Mouse (Mus musculus): ENCODE measurements at regions not wholly inside any gene's neighbourhood (a gene's known extent, or its start where the extent isn't known, plus 50 kb on each side); places are given as distances from the start of the nearest gene placed in this dataset.

- no peak for DNase-seq (ENCODE audit: low read depth, low spot score)
Observed at GRCm38 (mm10) chr1:165086131-165086530, 74.4 kb downstream of the Tbx19 start.

GRCm38 (mm10) chr1:165084753-165085152 lies 75.8 kb downstream of the Tbx19 start:
- no peak for DNase-seq (ENCODE audit: low read depth, low spot score)

DNA sequence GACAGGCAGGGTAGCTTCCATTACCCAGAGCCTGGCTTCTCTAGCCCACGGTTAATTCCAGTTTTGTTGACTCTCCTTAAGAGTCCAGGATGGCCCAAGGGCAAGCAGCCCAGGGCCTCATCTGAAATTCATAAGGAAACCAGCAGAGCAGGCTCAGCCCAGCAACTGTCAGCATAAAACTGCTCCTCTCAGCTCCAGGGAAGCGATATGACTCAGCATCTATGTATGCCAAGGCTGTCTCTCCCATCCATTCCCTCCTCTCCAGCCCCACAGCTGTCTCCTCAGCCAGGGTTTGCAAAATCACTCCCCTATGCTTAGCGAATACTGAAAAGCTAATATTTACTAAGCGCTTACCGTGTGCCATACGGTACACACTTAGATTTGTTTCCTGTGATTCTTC lies 76.4 kb downstream of the Tbx19 start:
- no peak for DNase-seq (ENCODE audit: low read depth, low spot score)

DNA sequence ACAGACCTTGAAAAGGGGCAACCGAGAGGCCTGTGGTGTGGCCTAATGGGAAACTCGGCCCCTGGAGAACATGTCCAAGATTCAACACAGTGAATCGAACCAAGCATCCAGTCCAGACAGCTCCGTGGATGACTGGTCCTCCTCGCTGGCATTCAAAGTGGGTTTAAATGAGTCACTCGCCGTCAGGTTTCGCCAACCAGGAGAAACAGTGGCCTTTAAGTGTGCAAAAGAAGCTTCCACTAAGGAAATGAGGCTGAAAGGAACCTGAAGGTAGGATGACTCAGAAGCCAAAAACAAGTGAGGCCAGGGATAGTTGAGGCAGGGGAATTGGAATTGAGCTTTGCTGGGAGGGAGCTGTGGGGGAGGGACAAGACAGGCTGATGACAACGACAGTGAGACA lies 80.2 kb downstream of the Tbx19 start:
- no peak for DNase-seq (ENCODE audit: low read depth, low spot score)

- DNase-seq (ENCODE audit: low read depth, low spot score), result no peak
Observed at GRCm38 (mm10) chr1:165077313-165077712, 83.3 kb downstream of the Tbx19 start.

GRCm38 (mm10) chr1:165075301-165076082 lies 85.1 kb downstream of the Tbx19 start:
- peak; percentile 37 for DNase-seq (ENCODE audit: low read depth, low spot score)

GRCm38 (mm10) chr1:165071831-165072491 lies 88.6 kb downstream of the Tbx19 start:
- no peak for DNase-seq (ENCODE audit: low read depth, low spot score)

DNA sequence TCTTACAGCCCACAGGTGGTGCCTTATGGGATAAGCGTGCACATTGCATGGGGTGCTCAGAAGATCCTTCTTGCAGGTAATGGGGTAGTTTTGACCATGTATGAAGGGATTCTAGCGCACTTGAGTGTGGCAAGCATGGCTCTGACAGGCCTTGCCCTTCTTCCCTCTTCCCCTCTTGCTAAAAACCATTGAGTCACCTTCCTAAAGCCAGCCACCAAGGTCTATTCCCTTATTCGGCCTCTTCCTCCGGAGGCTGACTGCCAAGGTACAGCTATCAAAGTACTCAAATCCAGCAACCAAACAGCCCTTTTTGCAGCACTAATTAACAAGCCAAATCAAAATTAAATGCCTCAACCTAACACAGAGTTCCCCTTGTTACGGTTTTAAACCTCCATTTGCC lies 95.6 kb downstream of the Tbx19 start:
- no peak for DNase-seq (ENCODE audit: low read depth, low spot score)

- no peak for DNase-seq (ENCODE audit: low read depth, low spot score)
Observed at GRCm38 (mm10) chr1:165062813-165063492, 97.6 kb downstream of the Tbx19 start.

GRCm38 (mm10) chr1:165061420-165061819 lies 99.2 kb downstream of the Tbx19 start:
- no peak for DNase-seq (ENCODE audit: low read depth, low spot score)

GRCm38 (mm10) chr1:165054245-165054644 lies 106.3 kb downstream of the Tbx19 start:
- no peak for DNase-seq (ENCODE audit: low read depth, low spot score)

DNA sequence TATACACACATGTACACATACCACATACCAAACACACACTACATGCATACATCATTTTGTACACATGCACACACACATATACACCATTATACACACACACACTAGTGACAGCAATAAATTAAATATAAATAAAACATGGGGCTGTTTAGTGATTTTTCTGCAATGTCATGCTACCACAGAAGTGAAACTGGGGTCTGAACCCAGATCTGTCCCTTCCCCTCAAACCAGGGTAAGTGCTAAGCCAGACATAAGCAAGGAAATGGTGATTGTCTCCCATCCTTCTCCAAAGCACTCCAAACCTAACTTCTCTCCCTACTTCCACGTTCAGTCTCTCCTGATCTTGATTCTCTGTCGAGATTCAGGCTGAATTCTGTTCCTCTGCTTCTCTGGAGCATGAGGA lies 109.3 kb downstream of the Tbx19 start:
- no peak for DNase-seq (ENCODE audit: low read depth, low spot score)

DNA sequence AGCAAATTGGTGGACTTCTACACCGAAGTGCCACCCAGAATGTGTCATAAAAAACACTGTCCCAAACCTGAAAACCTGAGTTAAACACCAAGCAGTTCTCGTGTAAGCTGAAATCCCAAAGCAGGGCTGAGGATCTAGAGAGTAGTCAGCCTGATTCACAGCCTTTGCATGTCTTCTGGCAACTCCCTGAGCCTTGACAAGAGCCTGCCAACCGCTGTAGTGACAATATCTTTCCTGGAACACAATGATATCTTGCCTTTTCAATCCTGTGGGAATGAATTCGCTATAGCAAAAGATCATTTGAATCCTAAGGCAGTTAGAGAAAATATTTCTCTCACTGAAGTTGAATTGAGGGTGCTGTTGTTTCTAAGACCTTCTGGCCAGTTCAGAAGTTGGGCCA lies 110.4 kb downstream of the Tbx19 start:
- no peak for DNase-seq (ENCODE audit: low read depth, low spot score)

GRCm38 (mm10) chr1:165046637-165047036 lies 111.3 kb upstream of the Xcl1 start:
- DNase-seq (ENCODE audit: low read depth, low spot score), result no peak

GRCm38 (mm10) chr1:165046056-165046455 lies 110.7 kb upstream of the Xcl1 start:
- DNase-seq (ENCODE audit: low read depth, low spot score), result no peak

GRCm38 (mm10) chr1:165043361-165043760 lies 108.0 kb upstream of the Xcl1 start:
- no peak for DNase-seq (ENCODE audit: low read depth, low spot score)

DNA sequence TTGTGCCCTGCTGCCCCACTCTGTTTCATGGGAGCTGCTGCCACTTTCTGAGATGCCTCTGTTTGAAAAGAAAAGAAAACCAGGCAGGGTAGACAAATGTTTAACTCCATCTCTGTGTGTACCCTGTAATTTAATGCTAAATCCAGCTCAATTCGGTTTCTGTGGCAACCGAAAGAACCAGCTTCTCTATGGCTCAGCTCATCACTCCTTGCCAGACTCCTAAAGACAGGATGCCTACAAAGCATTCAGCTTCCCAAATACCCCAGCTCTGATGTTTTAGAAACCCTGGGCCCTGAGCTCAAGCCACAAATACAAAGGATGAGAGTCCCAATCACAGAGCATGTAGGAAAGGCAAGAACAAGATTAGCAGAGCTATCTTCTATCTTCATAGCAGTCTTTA lies 106.8 kb upstream of the Xcl1 start:
- DNase-seq (ENCODE audit: low read depth, low spot score), result no peak

DNA sequence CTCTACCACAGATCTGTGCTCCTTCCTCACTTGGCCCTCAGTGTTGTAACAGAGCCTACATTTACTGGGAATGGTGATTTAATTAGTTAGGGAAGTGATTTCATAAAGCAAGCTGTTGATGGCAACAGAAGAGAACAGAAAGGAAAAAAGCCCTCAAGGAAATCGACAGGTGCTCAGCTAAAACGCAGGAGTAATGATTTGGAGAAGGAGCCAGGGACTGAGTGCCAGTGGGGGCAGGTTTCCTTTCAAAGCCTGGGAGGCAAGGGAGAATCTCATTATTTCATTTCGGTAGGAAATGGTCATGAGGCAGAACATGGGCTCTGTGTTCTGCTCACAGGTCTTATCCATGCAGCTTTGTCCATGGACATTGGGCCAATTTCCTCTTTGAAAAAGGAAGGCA lies 101.3 kb upstream of the Xcl1 start:
- no peak for DNase-seq (ENCODE audit: low read depth, low spot score)

GRCm38 (mm10) chr1:165035618-165036017 lies 100.3 kb upstream of the Xcl1 start:
- no peak for DNase-seq (ENCODE audit: low read depth, low spot score)

DNA sequence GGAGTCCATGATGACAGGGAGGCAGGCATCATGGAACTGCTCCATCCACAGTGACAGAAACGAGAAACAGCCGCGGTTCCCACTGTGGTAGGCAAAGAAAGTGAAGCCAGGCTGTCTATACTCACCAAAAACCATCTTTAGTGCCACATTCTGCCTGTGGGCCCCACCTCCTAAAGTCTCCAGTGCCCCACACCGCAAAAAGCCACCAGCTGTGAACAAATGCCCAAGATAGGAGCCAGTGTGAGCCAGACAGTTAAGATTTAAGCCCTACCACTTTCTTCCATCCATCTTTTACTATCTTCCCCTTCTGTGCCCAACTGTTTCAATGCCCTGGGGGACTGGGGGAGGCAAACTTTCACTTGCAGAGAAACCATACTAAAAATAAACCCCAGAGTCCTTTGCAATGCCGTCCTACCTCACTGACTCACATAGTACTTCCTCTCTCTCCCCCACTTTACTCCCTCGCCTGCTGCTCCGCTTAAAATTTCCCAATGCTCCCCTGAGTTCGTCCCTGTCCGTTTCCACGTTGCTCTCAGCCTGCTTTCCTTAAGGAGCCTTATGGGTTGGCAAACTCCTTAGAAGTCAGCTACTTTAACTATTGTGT lies 85.7 kb upstream of the Xcl1 start:
- no peak for DNase-seq (ENCODE audit: low read depth, low spot score)

- DNase-seq (ENCODE audit: low read depth, low spot score), result no peak
Observed at GRCm38 (mm10) chr1:165018692-165019309, 83.5 kb upstream of the Xcl1 start.

- no peak for DNase-seq (ENCODE audit: low read depth, low spot score)
Observed at GRCm38 (mm10) chr1:165018236-165018635, 82.9 kb upstream of the Xcl1 start.
